ENCODE assay signal across 9 mouse cellular contexts in genomic region chr3:89390111-89390515, GRCm38 (mm10). TPM values are rescaled to one million over a fixed set of nuclear protein-coding genes. Genes with fewer than 3 reads are reported as not detected.
DNase-seq lines count a peak whose midpoint lies in the region; ATAC-seq and TF ChIP-seq lines count a peak whose summit lies in the region.
"Had no signal": no experiment of that assay in that cellular context is flagged by ENCODE, and none has a peak within 500 bp of the region (broad histone marks: within the 10 kb centered on the region; RNA-seq: fewer than 3 reads in every experiment).

No protein-coding gene starts in this region.

- no peak overlapping the region for H3K4me2 ChIP-seq in forebrain, embryonic 14.5 days (ENCODE audit: low read length)
- H3K4me2 ChIP-seq in forebrain, embryonic 15.5 days (replicated peaks) = no peak overlapping the region
- H3K4me2 ChIP-seq in liver, embryonic 14.5 days (ENCODE audit: low read depth) = 0 out of 2 replicates have a peak overlapping the region, but pooled peaks have one; percentile 7

- no peak for ATAC-seq in forebrain, embryonic 14.5 days
- ATAC-seq in forebrain, embryonic 15.5 days (replicated peaks) = no peak
- ATAC-seq in liver, embryonic 14.5 days (ENCODE audit: insufficient read depth) = no peak

- 50% methylated on average over 5 of the region's 5 CpGs for WGBS in forebrain, embryonic 14.5 days
- WGBS in forebrain, embryonic 15.5 days = 38% methylated on average over 5 of the region's 5 CpGs
- WGBS in heart, embryonic 10.5 days = 62% methylated on average over 5 of the region's 5 CpGs
- 55% methylated on average over 5 of the region's 5 CpGs for WGBS in liver, embryonic 14.5 days (ENCODE audit: insufficient replicate concordance)

- DNase-seq in forebrain, embryonic 14.5 days (ENCODE audit: low spot score) = peak; percentile 22
- DNase-seq in thymus, postnatal 4 days = peak; percentile 38
- DNase-seq in thymus, adult 18-20 months = no peak
- no peak for DNase-seq in heart, embryonic 10.5 days (ENCODE audit: low spot score)
- no peak for DNase-seq in liver, embryonic 14.5 days (ENCODE audit: low read depth in 3 of 3, low spot score in 3 of 3)
- no peak for DNase-seq in layer of hippocampus, postnatal 14 days (ENCODE audit: low spot score in 2 of 2)
- no peak for DNase-seq in yolk sac, embryonic 10.5 days (ENCODE audit: low spot score)

- no peak overlapping the region for H3K27ac ChIP-seq in forebrain, embryonic 14.5 days (ENCODE audit: low read depth, low read length)
- no peak overlapping the region for H3K27ac ChIP-seq in forebrain, embryonic 15.5 days (replicated peaks)
- H3K27ac ChIP-seq in heart, embryonic 10.5 days = peak overlapping the region; percentile 56
- H3K27ac ChIP-seq in liver, embryonic 14.5 days = no peak overlapping the region

- no peaks in the 10 kb centered on the region for H3K36me3 ChIP-seq in forebrain, embryonic 14.5 days (ENCODE audit: control insufficient read depth, insufficient read depth, low read length)
- H3K36me3 ChIP-seq in forebrain, embryonic 15.5 days = no peaks in the 10 kb centered on the region
- H3K36me3 ChIP-seq in heart, embryonic 10.5 days = no peaks in the 10 kb centered on the region
- no peaks in the 10 kb centered on the region for H3K36me3 ChIP-seq in liver, embryonic 14.5 days (replicated peaks; ENCODE audit: control insufficient read depth, insufficient read depth, low read depth)

- peaks cover 36% of the 10 kb centered on the region for H3K4me1 ChIP-seq in forebrain, embryonic 14.5 days (ENCODE audit: control insufficient read depth, insufficient read depth, low read length)
- H3K4me1 ChIP-seq in forebrain, embryonic 15.5 days = peaks cover 57% of the 10 kb centered on the region
- peaks cover 84% of the 10 kb centered on the region for H3K4me1 ChIP-seq in heart, embryonic 10.5 days
- peaks cover 4 to 16% of the 10 kb centered on the region in 2 experiments for H3K4me1 ChIP-seq in liver, embryonic 14.5 days (replicated peaks; ENCODE audit: control insufficient read depth in 2 of 2, insufficient read depth in 2 of 2, low read length in 1 of 2)

- no peak for TF ChIP-seq EP300 in liver, embryonic 14.5 days (IDR thresholded peaks at IDR 0.05; ENCODE audit: low read depth)

- H3K9me3 ChIP-seq in forebrain, embryonic 14.5 days (replicated peaks; ENCODE audit: control insufficient read depth, low read length) = no peaks in the 10 kb centered on the region
- H3K9me3 ChIP-seq in forebrain, embryonic 15.5 days = no peaks in the 10 kb centered on the region
- H3K9me3 ChIP-seq in heart, embryonic 10.5 days = no peaks in the 10 kb centered on the region
- no peaks in the 10 kb centered on the region for H3K9me3 ChIP-seq in liver, embryonic 14.5 days (ENCODE audit: control insufficient read depth, low read length)

- no peak overlapping the region for H3K9ac ChIP-seq in forebrain, embryonic 14.5 days (ENCODE audit: low read length)
- H3K9ac ChIP-seq in forebrain, embryonic 15.5 days (replicated peaks) = no peak overlapping the region
- no peak overlapping the region for H3K9ac ChIP-seq in liver, embryonic 14.5 days (replicated peaks)

- peaks cover 9% of the 10 kb centered on the region for H3K27me3 ChIP-seq in forebrain, embryonic 14.5 days (replicated peaks; ENCODE audit: control insufficient read depth, insufficient read depth, low read length)
- H3K27me3 ChIP-seq in forebrain, embryonic 15.5 days = no peaks in the 10 kb centered on the region; the same call in 1 of the 2 replicates
- peaks cover 12% of the 10 kb centered on the region for H3K27me3 ChIP-seq in heart, embryonic 10.5 days (ENCODE audit: insufficient read depth, poor library complexity, severe bottlenecking)
- peaks cover 19% of the 10 kb centered on the region for H3K27me3 ChIP-seq in liver, embryonic 14.5 days (ENCODE audit: control insufficient read depth, insufficient read depth, low read length)

- TF ChIP-seq CTCF in liver, embryonic 14.5 days (IDR thresholded peaks at IDR 0.05; ENCODE audit: low read depth) = no peak

- H3K4me3 ChIP-seq in forebrain, embryonic 14.5 days (ENCODE audit: low read depth, low read length) = no peak overlapping the region
- no peak overlapping the region for H3K4me3 ChIP-seq in forebrain, embryonic 15.5 days
- H3K4me3 ChIP-seq in heart, embryonic 10.5 days = peak overlapping the region; percentile 79; the same call in 1 of the 2 replicates
- no peak overlapping the region for H3K4me3 ChIP-seq in liver, embryonic 14.5 days (ENCODE audit: insufficient read depth in 1 of 2, low read depth in 2 of 2, low read length in 2 of 2)

RNA-seq across cellular contexts. Expression of gene Zbtb7b, which starts 4.5 kb away (rescaled TPM):
- 0.28 and 0.41 TPM in 2 replicates for polyA plus RNA-seq in forebrain, embryonic 14.5 days (2014; fragmentation: Nextera tagmentation; extraction: Ambion mirVana)
- 0.37 and 0.52 TPM in 2 replicates for polyA plus RNA-seq in forebrain, embryonic 15.5 days (2015; fragmentation: Nextera tagmentation; extraction: Ambion mirVana)
- 1.4 and 1.9 TPM in 2 replicates for polyA plus RNA-seq in heart, embryonic 10.5 days (2016; fragmentation: Nextera tagmentation; extraction: Ambion mirVana)
- 5.4 and 6.9 TPM in 2 replicates for polyA plus RNA-seq in liver, embryonic 14.5 days (2012; rRNA removed)
- polyA plus RNA-seq in liver, embryonic 14.5 days (2014; fragmentation: Nextera tagmentation; extraction: Ambion mirVana) = 0.95 and 1.2 TPM in 2 replicates
- total RNA-seq in layer of hippocampus, postnatal 14 days (2021) = 10 to 100 TPM; 12.1 to 15.1 TPM

RNA-seq across cellular contexts. Expression of gene Lenep, which starts 12.5 kb away (rescaled TPM):
- polyA plus RNA-seq in forebrain, embryonic 14.5 days (2014; fragmentation: Nextera tagmentation; extraction: Ambion mirVana) = not detected in 2 replicates
- polyA plus RNA-seq in forebrain, embryonic 15.5 days (2015; fragmentation: Nextera tagmentation; extraction: Ambion mirVana) = 0.64 and 0.82 TPM in 2 replicates
- not detected in 2 replicates for polyA plus RNA-seq in heart, embryonic 10.5 days (2016; fragmentation: Nextera tagmentation; extraction: Ambion mirVana)
- 0.75 and 0.76 TPM in 2 replicates for polyA plus RNA-seq in liver, embryonic 14.5 days (2012; rRNA removed)
- not detected in 2 replicates for polyA plus RNA-seq in liver, embryonic 14.5 days (2014; fragmentation: Nextera tagmentation; extraction: Ambion mirVana)
- total RNA-seq in layer of hippocampus, postnatal 14 days (2021) = 1 to 10 TPM; 3.2 to 4.3 TPM
- total RNA-seq: ES-E14 had no signal

RNA-seq across cellular contexts. Expression of gene Flad1, which starts 21.6 kb away (rescaled TPM):
- polyA plus RNA-seq in forebrain, embryonic 14.5 days (2014; fragmentation: Nextera tagmentation; extraction: Ambion mirVana) = 34.9 and 41.0 TPM in 2 replicates
- polyA plus RNA-seq in forebrain, embryonic 15.5 days (2015; fragmentation: Nextera tagmentation; extraction: Ambion mirVana) = 42.0 and 42.3 TPM in 2 replicates
- polyA plus RNA-seq in heart, embryonic 10.5 days (2016; fragmentation: Nextera tagmentation; extraction: Ambion mirVana) = 30.7 and 40.3 TPM in 2 replicates
- 8.7 and 9.2 TPM in 2 replicates for polyA plus RNA-seq in liver, embryonic 14.5 days (2012; rRNA removed)
- 13.0 and 13.2 TPM in 2 replicates for polyA plus RNA-seq in liver, embryonic 14.5 days (2014; fragmentation: Nextera tagmentation; extraction: Ambion mirVana)
- 10 to 100 TPM; 30.4 to 30.5 TPM for total RNA-seq in layer of hippocampus, postnatal 14 days (2021)

RNA-seq across cellular contexts. Expression of gene Dcst1, which starts 25.1 kb away (rescaled TPM):
- polyA plus RNA-seq in forebrain, embryonic 14.5 days (2014; fragmentation: Nextera tagmentation; extraction: Ambion mirVana) = 0.78 and 0.83 TPM in 2 replicates
- polyA plus RNA-seq in forebrain, embryonic 15.5 days (2015; fragmentation: Nextera tagmentation; extraction: Ambion mirVana) = 0.51 and 0.89 TPM in 2 replicates
- 0.10 and 0.11 TPM in 2 replicates for polyA plus RNA-seq in heart, embryonic 10.5 days (2016; fragmentation: Nextera tagmentation; extraction: Ambion mirVana)
- 0.03 TPM in 1 of 2 replicates, not detected in the other for polyA plus RNA-seq in liver, embryonic 14.5 days (2012; rRNA removed)
- polyA plus RNA-seq in liver, embryonic 14.5 days (2014; fragmentation: Nextera tagmentation; extraction: Ambion mirVana) = not detected in 2 replicates
- total RNA-seq in layer of hippocampus, postnatal 14 days (2021) = under 1 TPM in 1 of 2 experiments, not detected in 1; 0.21 TPM

RNA-seq across cellular contexts. Expression of gene Cks1b, which starts 28.1 kb away (rescaled TPM):
- polyA plus RNA-seq in forebrain, embryonic 14.5 days (2014; fragmentation: Nextera tagmentation; extraction: Ambion mirVana) = 200 and 269 TPM in 2 replicates
- polyA plus RNA-seq in forebrain, embryonic 15.5 days (2015; fragmentation: Nextera tagmentation; extraction: Ambion mirVana) = 165 and 196 TPM in 2 replicates
- 465 and 589 TPM in 2 replicates for polyA plus RNA-seq in heart, embryonic 10.5 days (2016; fragmentation: Nextera tagmentation; extraction: Ambion mirVana)
- 133 and 172 TPM in 2 replicates for polyA plus RNA-seq in liver, embryonic 14.5 days (2012; rRNA removed)
- polyA plus RNA-seq in liver, embryonic 14.5 days (2014; fragmentation: Nextera tagmentation; extraction: Ambion mirVana) = 288 and 295 TPM in 2 replicates
- total RNA-seq in layer of hippocampus, postnatal 14 days (2021) = 1 to 10 TPM; 4.6 to 6.5 TPM

Comparison
In these comparisons a context has a peak if more than half of its experiments do, and no peak if none do; other contexts are left out.
1. DNase-seq: peak in forebrain, embryonic 14.5 days (single experiment) and thymus, postnatal 4 days (single experiment); none in thymus, adult 18-20 months (0 of 2), heart, embryonic 10.5 days (single experiment), liver, embryonic 14.5 days (0 of 3), layer of hippocampus, postnatal 14 days (0 of 2) and yolk sac, embryonic 10.5 days (single experiment).